Mouse (Mus musculus) monocyte, adult 5-6 weeks (primary cell): ENCODE results near the gene Agap1. TPM values are rescaled to one million over a fixed set of nuclear protein-coding genes. Genes with fewer than 3 reads are reported as not detected.

ENCODE experiments used
- ATAC-seq: fragments of 153-309, 156-312 bp; replicated peaks from 2 replicates; pipeline ENCODE4 v1.8.0; 2017; ENCODE audit warnings: mild to moderate bottlenecking; ENCODE audit not compliant: low TSS enrichment, insufficient number of reproducible peaks, severe bottlenecking, poor library complexity, low FRiP score
- total RNA-seq: library from RNA; stranded (forward); fragments of 200-1000, 200-491, 200-594 nt; gene quantifications from 3 replicates; pipeline ENCODE4 v1.2.3, GENCODE M21; 2017

Gene Agap1
- total RNA-seq, 1 experiment from 2014 or later, result 1.3 TPM

GRCm38 (mm10) chr1:89525825-89526224 lies 71.2 kb downstream of the Agap1 start:
- no peak for ATAC-seq

GRCm38 (mm10) chr1:89528671-89529276 lies 74.2 kb downstream of the Agap1 start:
- no peak for ATAC-seq

GRCm38 (mm10) chr1:89533702-89534101 lies 79.1 kb downstream of the Agap1 start:
- no peak for ATAC-seq

GRCm38 (mm10) chr1:89535206-89535605 lies 80.6 kb downstream of the Agap1 start:
- ATAC-seq, result no peak

- no peak for ATAC-seq
Measured at GRCm38 (mm10) chr1:89538163-89538946, 83.7 kb downstream of the Agap1 start.

GRCm38 (mm10) chr1:89539127-89539526 lies 84.5 kb downstream of the Agap1 start:
- no peak for ATAC-seq

GRCm38 (mm10) chr1:89541151-89541550 lies 86.5 kb downstream of the Agap1 start:
- ATAC-seq, result no peak

GRCm38 (mm10) chr1:89542464-89542863 lies 87.9 kb downstream of the Agap1 start:
- no peak for ATAC-seq

GRCm38 (mm10) chr1:89543312-89543711 lies 88.7 kb downstream of the Agap1 start:
- no peak for ATAC-seq

- no peak for ATAC-seq
Measured at GRCm38 (mm10) chr1:89544094-89544493, 89.5 kb downstream of the Agap1 start.

GRCm38 (mm10) chr1:89545099-89545498 lies 90.5 kb downstream of the Agap1 start:
- ATAC-seq, result no peak

GRCm38 (mm10) chr1:89547525-89548504 lies 93.2 kb downstream of the Agap1 start:
- ATAC-seq, result no peak

- no peak for ATAC-seq
Measured at GRCm38 (mm10) chr1:89550061-89550869, 95.7 kb downstream of the Agap1 start.

- no peak for ATAC-seq
Measured at GRCm38 (mm10) chr1:89552470-89552869, 97.9 kb downstream of the Agap1 start.

- ATAC-seq, result no peak
Measured at GRCm38 (mm10) chr1:89553791-89554190, 99.2 kb downstream of the Agap1 start.

GRCm38 (mm10) chr1:89554969-89555856 lies 100.6 kb downstream of the Agap1 start:
- no peak for ATAC-seq

GRCm38 (mm10) chr1:89556006-89556405 lies 101.4 kb downstream of the Agap1 start:
- no peak for ATAC-seq

- no peak for ATAC-seq
Measured at GRCm38 (mm10) chr1:89557401-89557800, 102.8 kb downstream of the Agap1 start.
